Mouse (Mus musculus) bone marrow, adult 2 months (tissue): Measurements from ENCODE around the gene Bcr. TPM values are rescaled to one million over a fixed set of nuclear protein-coding genes. Genes with fewer than 3 reads are reported as not detected.

Experiments used
- H3K27ac ChIP-seq: fragments of 200-500 bp; 2 replicates; pipeline ENCODE4 v1.5.1; 2012; ENCODE audit warnings: low read depth, mild to moderate bottlenecking, control low read depth, inconsistent platforms, low read length; ENCODE audit not compliant: control insufficient read depth, poor library complexity, insufficient read depth
- H3K4me1 ChIP-seq: fragments of 200-500 bp; 2 replicates; pipeline ENCODE4 v1.6.1; 2011; ENCODE audit warnings: low read length; ENCODE audit not compliant: control insufficient read depth, insufficient read depth
- H3K4me3 ChIP-seq: fragments of 200-500 bp; replicated peaks from 2 replicates; pipeline ENCODE3; 2011; ENCODE audit warnings: mild to moderate bottlenecking, low read depth, low read length, control low read depth; ENCODE audit not compliant: control insufficient read depth
- CTCF ChIP-seq: fragments of 200-500 bp; IDR thresholded peaks from 2 replicates; pipeline ENCODE4 v1.5.1; 2011; ENCODE audit warnings: low read length, control low read depth; ENCODE audit not compliant: control insufficient read depth, insufficient read depth
- POLR2A ChIP-seq: fragments of 200-500 bp; IDR thresholded peaks from 2 replicates; pipeline ENCODE4 v1.6.1; 2011; ENCODE audit warnings: low read depth, mild to moderate bottlenecking, control low read depth, low read length, borderline replicate concordance; ENCODE audit not compliant: control insufficient read depth
- WGBS: fragments of 180-500 bp; shearing (Covaris S2); methylation state at CpG from one replicate; pipeline ENCODE4 v1.1.7; 2018; 5-methylcytosine and 5-hydroxymethylcytosine counted together
- polyA plus RNA-seq: library from polyadenylated mRNA; stranded (reverse); fragments of >200 nt; gene quantifications from 2 replicates; pipeline ENCODE4 v1.2.4, GENCODE M21; 2011; ENCODE audit warnings: low replicate concordance; ENCODE audit not compliant: missing spikeins, insufficient read depth, insufficient read length

Gene Bcr
- polyA plus RNA-seq, 1 experiment, result 26.6 TPM

GRCm38 (mm10) chr10:75224154-75224553 lies 163.8 kb downstream of the Bcr start:
- 62% methylated on average over 3 of the region's 3 CpGs for WGBS
- TF ChIP-seq POLR2A (no peak), CTCF (no peak)
- Histone ChIP-seq H3K27ac (no peak overlapping the region), H3K4me1 (peaks cover 3% of the 10 kb centered on the region), H3K4me3 (no peak overlapping the region)

GRCm38 (mm10) chr10:75224630-75225029 lies 164.2 kb downstream of the Bcr start:
- TF ChIP-seq CTCF (no peak), POLR2A (no peak)
- H3K4me3 ChIP-seq, result no peak overlapping the region
- no peak overlapping the region for H3K27ac ChIP-seq
- no CpG with 5 or more reads among the region's 2 CpGs for WGBS
- H3K4me1 ChIP-seq, result peaks cover 3% of the 10 kb centered on the region

- WGBS, result 71% methylated on average over 3 of the region's 3 CpGs
- no peaks in the 10 kb centered on the region; the same call in 1 of the 2 replicates for H3K4me1 ChIP-seq
- no peak overlapping the region for H3K4me3 ChIP-seq
- no peak overlapping the region for H3K27ac ChIP-seq
- no peak for TF ChIP-seq CTCF
These were observed 167.0 kb downstream of the Bcr start for GRCm38 (mm10) chr10:75227381-75227780.

- 71% methylated on average over 4 of the region's 4 CpGs for WGBS
These were observed 170.2 kb downstream of the Bcr start for GRCm38 (mm10) chr10:75230572-75230971.

GRCm38 (mm10) chr10:75231876-75232275 lies 171.5 kb downstream of the Bcr start:
- no peak overlapping the region for H3K27ac ChIP-seq
- no peaks in the 10 kb centered on the region for H3K4me1 ChIP-seq
- no peak for TF ChIP-seq POLR2A
- no peak for TF ChIP-seq CTCF
- 93% methylated on average over 1 of the region's 1 CpGs for WGBS
- H3K4me3 ChIP-seq, result no peak overlapping the region

More at GRCm38 (mm10) chr10:75230572-75230971, 170.2 kb downstream of the Bcr start:
- TF ChIP-seq POLR2A, result no peak
- no peak for TF ChIP-seq CTCF
- Histone ChIP-seq H3K4me3 (no peak overlapping the region), H3K27ac (no peak overlapping the region), H3K4me1 (no peaks in the 10 kb centered on the region)

GRCm38 (mm10) chr10:75232612-75233155 lies 172.3 kb downstream of the Bcr start:
- Histone ChIP-seq H3K4me1 (no peaks in the 10 kb centered on the region), H3K27ac (no peak overlapping the region), H3K4me3 (no peak overlapping the region)
- 92% methylated on average over 4 of the region's 4 CpGs for WGBS
- no peak for TF ChIP-seq CTCF
- TF ChIP-seq POLR2A, result no peak

- 92% methylated on average over 2 of the region's 2 CpGs for WGBS
- TF ChIP-seq POLR2A (no peak), CTCF (no peak)
- Histone ChIP-seq H3K27ac (no peak overlapping the region), H3K4me1 (no peaks in the 10 kb centered on the region), H3K4me3 (no peak overlapping the region)
These were observed 173.1 kb downstream of the Bcr start for GRCm38 (mm10) chr10:75233489-75233888.

Other genes starting within 250 kb of the Bcr start
- gene Gnaz, start 93.4 kb upstream of the Bcr start, polyA plus RNA-seq, result 11.6 and 20.9 TPM in 2 replicates
- gene Rsph14, start 28.0 kb upstream of the Bcr start, polyA plus RNA-seq, result not detected in 2 replicates
- gene Rab36, start 23.5 kb upstream of the Bcr start, polyA plus RNA-seq, result 4.7 and 9.9 TPM in 2 replicates
- 6.8 and 10.4 TPM in 2 replicates for gene Specc1l, start 151.5 kb downstream of the Bcr start, polyA plus RNA-seq